Mouse (Mus musculus) kidney, adult 2 months (tissue): ENCODE results near the gene Ptgdr2.

Source experiments
- CTCF ChIP-seq: fragments of 200-500 bp; conservative IDR thresholded peaks from 2 replicates; pipeline ENCODE4 v1.5.1; 2011; ENCODE audit warnings: low read depth, mild to moderate bottlenecking, control low read depth, low read length, moderate library complexity, mixed read lengths; ENCODE audit not compliant: insufficient read depth, insufficient read length
- POLR2A ChIP-seq: fragments of 200-500 bp; IDR thresholded peaks from one replicate; pipeline ENCODE4 v1.6.1; 2011; ENCODE audit warnings: low read depth, low read length, control low read depth

- peak; percentile 30 for TF ChIP-seq CTCF
- no peak for TF ChIP-seq POLR2A
These were observed 39.4 kb downstream of the Ptgdr2 start for GRCm38 (mm10) chr19:10976318-10976717.
